Mouse (Mus musculus) hindbrain, embryonic 10.5 days (tissue): ENCODE measurements around the gene Dock6. TPM values are rescaled to one million over a fixed set of nuclear protein-coding genes. Genes with fewer than 3 reads are reported as not detected.

Source experiments
- DNase-seq: peaks from one replicate; pipeline ENCODE4 v3.0.0-alpha.2; 2017; ENCODE audit warnings: low spot score
- H3K27ac ChIP-seq: fragments of 300-500 bp; sonication (generic); 2 replicates; pipeline ENCODE4 v1.5.1; 2016; ENCODE audit warnings: mild to moderate bottlenecking, moderate library complexity
- H3K27me3 ChIP-seq: fragments of 300-500 bp; sonication (generic); 2 replicates; pipeline ENCODE4 v1.6.1; 2016; ENCODE audit warnings: mild to moderate bottlenecking; ENCODE audit not compliant: poor library complexity, insufficient read depth, severe bottlenecking
- H3K36me3 ChIP-seq: fragments of 300-500 bp; sonication (generic); 2 replicates; pipeline ENCODE4 v1.6.1; 2016; ENCODE audit warnings: mild to moderate bottlenecking, moderate library complexity
- H3K4me1 ChIP-seq: fragments of 300-500 bp; sonication (generic); replicated peaks from 2 replicates; pipeline ENCODE4 v1.6.1; 2016; ENCODE audit warnings: mild to moderate bottlenecking
- H3K4me3 ChIP-seq: fragments of 300-500 bp; sonication (generic); 2 replicates; pipeline ENCODE4 v1.5.1; 2016; ENCODE audit warnings: mild to moderate bottlenecking, moderate library complexity
- H3K9me3 ChIP-seq: fragments of 300-500 bp; sonication (generic); 2 replicates; pipeline ENCODE4 v1.6.1; 2016; ENCODE audit warnings: mild to moderate bottlenecking, moderate library complexity
- WGBS: fragments of 180-500 bp; shearing (Covaris S2); methylation state at CpG from one replicate; pipeline ENCODE4 v1.1.7; 2016; 5-methylcytosine and 5-hydroxymethylcytosine counted together
- polyA plus RNA-seq: library from polyadenylated mRNA; unstranded; fragments of >200 nt; fragmentation: Nextera tagmentation; extraction: Ambion mirVana; gene quantifications from 2 replicates; pipeline ENCODE4 v1.2.1, GENCODE M21; 2016

Dock6 gene
- polyA plus RNA-seq, 1 experiment from 2014 or later, result 24.1 TPM

DNA sequence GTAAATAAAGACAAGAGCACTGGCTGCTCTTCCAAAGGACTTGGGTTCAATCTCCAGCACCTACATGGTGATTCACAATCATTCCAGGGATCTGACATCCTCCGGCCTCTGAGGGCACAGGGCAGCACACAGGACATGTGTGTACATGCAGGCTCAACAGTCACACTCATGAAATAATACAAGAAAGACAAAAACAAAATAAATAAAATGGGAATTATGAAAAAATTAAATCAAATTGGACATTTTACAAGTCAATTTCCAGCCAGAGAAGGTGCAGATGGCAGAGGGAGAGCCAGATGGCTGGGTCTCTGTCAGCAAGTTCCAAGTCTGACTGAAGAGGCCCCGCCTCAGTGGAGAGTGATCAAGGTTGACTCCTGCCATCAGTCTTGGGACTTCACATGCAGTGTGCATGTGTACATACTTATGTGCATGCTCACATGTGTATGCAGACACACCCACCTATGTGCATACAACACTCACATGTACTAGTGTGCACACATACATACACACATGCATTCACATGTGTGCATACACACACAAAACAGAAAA, 33.2 kb downstream of the Dock6 start:
- H3K4me1 ChIP-seq, result peaks cover 8% of the 10 kb centered on the region
- no peak overlapping the region for H3K27ac ChIP-seq
- no peak overlapping the region for H3K4me3 ChIP-seq
- H3K27me3 ChIP-seq, result no peaks in the 10 kb centered on the region
- H3K36me3 ChIP-seq, result peaks cover 43% of the 10 kb centered on the region
- WGBS, result 94% methylated on average over 2 of the region's 2 CpGs
- DNase-seq, result no peak
- no peaks in the 10 kb centered on the region for H3K9me3 ChIP-seq

DNA sequence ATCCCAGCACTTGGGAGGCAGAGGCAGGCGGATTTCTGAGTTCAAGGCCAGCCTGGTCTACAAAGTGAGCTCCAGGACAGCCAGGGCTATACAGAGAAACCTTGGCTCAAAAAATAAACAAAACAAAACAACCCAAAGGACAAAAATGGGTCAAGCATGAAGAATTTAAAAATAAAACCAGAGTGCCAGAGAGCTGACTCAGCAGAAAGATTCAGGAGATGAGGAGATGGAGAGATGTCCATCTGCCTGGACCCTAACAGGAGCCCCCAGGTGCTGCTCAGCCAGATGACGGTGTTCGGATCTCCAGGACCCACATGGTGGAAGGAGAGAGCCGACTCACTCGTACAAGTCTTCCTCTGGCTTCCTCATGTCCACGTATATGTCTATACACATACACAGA, 33.9 kb downstream of the Dock6 start:
- Histone ChIP-seq H3K9me3 (no peaks in the 10 kb centered on the region), H3K27ac (no peak overlapping the region), H3K27me3 (no peaks in the 10 kb centered on the region), H3K36me3 (peaks cover 50% of the 10 kb centered on the region), H3K4me1 (peaks cover 8% of the 10 kb centered on the region), H3K4me3 (no peak overlapping the region)
- 93% methylated on average over 6 of the region's 6 CpGs for WGBS
- no peak for DNase-seq

DNA sequence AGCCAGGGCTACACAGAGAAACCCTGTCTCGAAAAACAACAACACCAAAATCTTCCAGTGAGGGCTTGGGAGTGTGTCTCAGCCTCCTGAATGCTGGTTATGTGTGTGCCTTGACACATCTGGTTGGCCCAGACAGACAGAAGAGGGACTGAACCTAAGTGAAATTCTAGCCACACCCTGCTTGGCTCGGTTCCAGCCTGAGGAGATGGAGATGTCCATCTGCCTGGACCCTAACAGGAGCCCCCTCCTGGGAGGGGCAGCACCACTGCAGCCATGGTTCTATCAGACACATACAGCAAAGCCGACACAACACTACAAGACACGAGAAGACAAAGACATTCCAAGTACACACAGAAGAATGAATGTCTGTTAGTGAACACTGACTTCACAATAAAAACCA, 34.3 kb downstream of the Dock6 start:
- 84% methylated on average over 4 of the region's 4 CpGs for WGBS
- H3K4me1 ChIP-seq, result peaks cover 8% of the 10 kb centered on the region
- no peaks in the 10 kb centered on the region for H3K9me3 ChIP-seq
- no peak overlapping the region for H3K27ac ChIP-seq
- peaks cover 54% of the 10 kb centered on the region for H3K36me3 ChIP-seq
- no peak for DNase-seq
- H3K27me3 ChIP-seq, result no peaks in the 10 kb centered on the region
- H3K4me3 ChIP-seq, result no peak overlapping the region

DNA sequence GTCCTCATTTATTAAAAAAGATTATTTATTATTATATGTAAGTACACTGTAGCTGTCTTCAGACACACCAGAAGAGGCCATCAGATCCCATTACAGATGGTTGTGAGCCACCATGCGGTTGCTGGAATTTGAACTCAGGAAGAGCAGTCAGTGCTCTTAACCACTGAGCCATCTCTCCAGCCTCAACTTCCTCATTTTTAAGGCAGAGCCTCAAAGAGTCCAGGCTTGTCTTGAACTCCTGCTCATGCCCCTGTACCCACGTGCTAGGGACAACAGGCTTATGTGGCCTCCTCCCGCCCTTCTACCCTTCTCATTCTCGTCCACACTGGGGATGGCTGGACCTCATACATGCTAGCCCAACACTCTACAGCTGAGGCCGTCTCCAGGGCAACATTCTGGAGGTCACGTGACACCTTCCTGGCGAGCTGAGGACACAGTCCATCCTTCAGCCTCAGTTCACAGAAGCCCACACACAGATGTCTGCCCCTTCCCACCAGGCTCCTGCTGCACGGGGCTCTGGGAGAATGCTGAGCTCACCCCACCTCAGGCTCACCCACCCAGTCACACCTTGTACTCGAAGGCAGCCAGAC, 35.6 kb downstream of the Dock6 start:
- no peak for DNase-seq
- peaks cover 8% of the 10 kb centered on the region for H3K4me1 ChIP-seq
- no peaks in the 10 kb centered on the region for H3K9me3 ChIP-seq
- H3K36me3 ChIP-seq, result peaks cover 61% of the 10 kb centered on the region
- WGBS, result 74% methylated on average over 9 of the region's 9 CpGs
- no peak overlapping the region for H3K4me3 ChIP-seq
- H3K27me3 ChIP-seq, result no peaks in the 10 kb centered on the region
- no peak overlapping the region for H3K27ac ChIP-seq

DNA sequence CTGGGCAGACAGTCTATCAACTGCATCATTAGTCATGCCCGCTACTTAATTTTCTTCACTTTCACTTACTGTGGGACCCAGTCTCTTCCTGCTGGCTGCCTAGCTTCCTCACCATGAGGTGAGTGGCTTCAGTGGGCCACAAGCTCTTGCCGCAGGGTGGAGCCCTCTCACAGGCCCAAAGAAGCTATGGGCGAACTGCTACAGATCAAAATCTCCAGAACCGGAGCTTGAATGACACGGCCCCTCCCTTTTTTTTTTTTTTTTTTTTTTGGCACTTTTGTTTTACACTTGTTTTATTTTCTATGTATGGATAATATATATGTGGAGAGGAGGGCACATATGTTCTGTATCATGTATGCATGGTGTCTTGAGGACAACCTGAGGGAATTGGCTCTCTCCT, 41.3 kb downstream of the Dock6 start:
- Histone ChIP-seq H3K4me1 (no peaks in the 10 kb centered on the region), H3K36me3 (peaks cover 43% of the 10 kb centered on the region)
- 92% methylated on average over 5 of the region's 5 CpGs for WGBS

DNA sequence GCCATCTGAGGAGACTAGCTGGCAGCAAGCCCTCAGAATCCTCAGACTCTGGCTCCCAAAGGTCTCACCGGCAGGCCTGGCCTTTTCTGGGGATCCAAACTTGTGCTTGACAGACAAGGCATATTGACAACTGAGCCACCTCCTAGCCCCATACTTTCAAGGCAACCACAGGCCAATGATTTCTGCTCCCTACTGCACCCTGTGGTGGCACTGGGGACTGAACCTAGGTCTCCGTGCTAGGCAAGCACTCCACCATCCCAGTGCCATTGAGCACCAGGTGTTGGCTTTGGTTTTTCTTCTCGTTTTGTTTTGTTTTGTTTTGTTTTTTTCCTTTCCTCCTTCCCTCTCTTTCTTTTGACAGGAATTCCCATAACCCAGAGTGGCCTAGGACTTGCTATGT, 43.9 kb downstream of the Dock6 start:
- Histone ChIP-seq H3K4me3 (no peak overlapping the region), H3K27ac (no peak overlapping the region), H3K27me3 (no peaks in the 10 kb centered on the region), H3K9me3 (no peaks in the 10 kb centered on the region), H3K4me1 (peaks cover 7% of the 10 kb centered on the region), H3K36me3 (peaks cover 19% of the 10 kb centered on the region)
- 61% methylated on average over 3 of the region's 3 CpGs for WGBS
- DNase-seq, result no peak

More for the DNA sequence above, 41.3 kb downstream of the Dock6 start:
- no peak for DNase-seq
- no peaks in the 10 kb centered on the region for H3K9me3 ChIP-seq
- no peak overlapping the region for H3K27ac ChIP-seq
- H3K4me3 ChIP-seq, result no peak overlapping the region
- H3K27me3 ChIP-seq, result no peaks in the 10 kb centered on the region

DNA sequence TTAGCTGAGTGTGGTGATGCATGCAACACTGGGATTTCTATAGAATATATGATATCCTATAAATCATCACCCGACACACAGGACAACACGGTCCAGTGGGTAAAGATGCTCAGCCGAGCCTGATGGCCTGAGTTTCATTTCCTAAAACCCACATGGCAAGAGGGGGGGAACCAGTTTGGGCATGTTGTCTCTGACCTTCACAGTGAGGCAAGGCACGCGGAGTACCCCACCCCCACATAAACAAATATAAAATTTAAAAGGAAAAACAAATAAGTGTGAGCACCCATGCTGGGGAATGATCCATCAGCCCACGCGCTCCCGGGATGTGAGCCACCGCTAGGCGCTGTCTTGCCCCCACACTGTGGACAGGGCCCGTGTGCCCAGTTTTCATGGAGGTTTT, 45.5 kb downstream of the Dock6 start:
- 89% methylated on average over 11 of the region's 11 CpGs for WGBS
- no peaks in the 10 kb centered on the region for H3K9me3 ChIP-seq
- H3K4me1 ChIP-seq, result peaks cover 7% of the 10 kb centered on the region
- no peaks in the 10 kb centered on the region for H3K27me3 ChIP-seq
- no peak overlapping the region for H3K4me3 ChIP-seq
- no peak for DNase-seq
- no peak overlapping the region for H3K27ac ChIP-seq
- peaks cover 14% of the 10 kb centered on the region for H3K36me3 ChIP-seq

DNA sequence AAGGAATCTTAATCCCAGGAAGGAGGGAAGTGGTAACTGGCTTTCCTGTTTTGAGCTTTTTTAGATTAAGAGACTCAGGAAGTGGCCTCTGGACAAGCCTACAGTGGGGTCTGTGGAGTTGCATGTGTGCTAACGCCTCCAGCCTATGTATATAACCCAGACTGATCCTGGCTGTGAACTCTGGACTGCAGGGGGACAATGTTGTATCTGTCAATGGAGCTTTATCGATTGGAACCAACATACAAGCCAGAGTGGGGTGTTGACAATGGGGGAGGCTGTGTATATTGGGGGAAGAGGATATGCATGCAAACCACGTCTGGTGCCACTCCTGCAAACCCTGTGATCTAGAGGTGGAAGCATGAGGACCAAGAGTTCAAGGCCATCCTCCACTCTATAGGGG, 46.1 kb downstream of the Dock6 start:
- Histone ChIP-seq H3K9me3 (no peaks in the 10 kb centered on the region), H3K27ac (no peak overlapping the region), H3K27me3 (no peaks in the 10 kb centered on the region), H3K4me1 (peaks cover 7% of the 10 kb centered on the region), H3K4me3 (no peak overlapping the region), H3K36me3 (peaks cover 12% of the 10 kb centered on the region)
- no peak for DNase-seq
- 80% methylated on average over 3 of the region's 3 CpGs for WGBS

DNA sequence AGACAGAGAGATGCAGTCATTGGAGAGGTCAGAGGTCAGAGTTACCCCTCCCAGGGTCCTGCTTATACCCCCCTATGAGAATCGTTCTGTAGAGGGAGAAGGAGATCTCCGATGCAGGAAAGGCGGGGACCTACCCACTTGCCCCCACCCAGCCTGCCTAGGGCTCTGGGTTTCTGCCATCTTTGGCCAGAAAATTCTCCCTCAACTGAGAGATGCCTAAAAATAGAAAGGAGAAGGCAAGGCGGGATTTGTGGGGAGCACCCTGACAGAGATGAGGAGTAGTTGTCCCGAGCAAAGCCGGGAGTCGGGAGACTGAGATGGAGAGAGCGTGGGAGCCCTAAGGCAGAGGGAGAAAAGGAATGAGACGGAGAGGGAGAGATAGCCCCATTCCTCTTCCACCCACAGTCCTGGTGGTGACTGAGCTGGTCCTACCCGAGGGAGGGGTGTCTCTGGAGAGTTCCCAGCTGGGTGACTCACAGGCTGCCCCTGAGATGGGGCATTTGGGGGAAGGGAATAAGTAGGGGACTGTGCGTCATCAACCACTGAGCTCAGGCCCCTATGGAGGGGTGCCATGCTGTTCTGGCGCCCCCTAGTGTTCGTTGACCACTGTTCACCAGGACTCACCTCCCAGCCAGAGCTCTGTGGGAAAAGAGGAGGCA, 48.3 kb downstream of the Dock6 start:
- peak overlapping the region; percentile 1; the same call in 1 of the 2 replicates for H3K27ac ChIP-seq
- WGBS, result 46% methylated on average over 13 of the region's 13 CpGs

DNA sequence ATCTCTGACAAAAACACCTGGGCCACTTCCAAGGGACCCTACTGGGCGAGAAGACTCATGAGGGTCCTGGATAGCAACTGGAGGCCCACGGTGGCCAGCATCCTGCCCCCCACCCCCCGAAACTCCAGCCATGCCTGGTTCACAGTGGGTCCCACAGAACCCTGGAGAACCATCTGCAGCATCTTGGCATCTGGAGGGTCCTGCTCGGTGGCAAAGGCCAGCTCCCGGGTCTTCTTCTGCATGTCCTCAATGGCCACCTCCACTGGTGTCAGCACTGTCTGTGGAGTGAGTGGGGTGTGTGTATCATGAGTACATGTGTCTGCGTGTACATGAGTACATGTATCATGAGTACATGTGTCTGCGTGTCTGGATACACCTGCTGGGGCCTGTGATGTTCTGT, 50.8 kb downstream of the Dock6 start:
- no peak overlapping the region for H3K27ac ChIP-seq
- DNase-seq, result no peak
- H3K36me3 ChIP-seq, result peaks cover 17% of the 10 kb centered on the region
- H3K27me3 ChIP-seq, result no peaks in the 10 kb centered on the region
- H3K9me3 ChIP-seq, result 0 out of 2 replicates have a peak, but pooled peaks cover 2% of the 10 kb centered on the region
- peaks cover 32% of the 10 kb centered on the region for H3K4me1 ChIP-seq
- 91% methylated on average over 7 of the region's 7 CpGs for WGBS
- no peak overlapping the region for H3K4me3 ChIP-seq

More for the DNA sequence above, 48.3 kb downstream of the Dock6 start:
- Histone ChIP-seq H3K36me3 (peaks cover 17% of the 10 kb centered on the region), H3K27me3 (no peaks in the 10 kb centered on the region), H3K4me3 (0 out of 2 replicates have a peak overlapping the region, but pooled peaks have one; percentile 9), H3K4me1 (peaks cover 7% of the 10 kb centered on the region), H3K9me3 (no peaks in the 10 kb centered on the region)
- peak; percentile 78 for DNase-seq

DNA sequence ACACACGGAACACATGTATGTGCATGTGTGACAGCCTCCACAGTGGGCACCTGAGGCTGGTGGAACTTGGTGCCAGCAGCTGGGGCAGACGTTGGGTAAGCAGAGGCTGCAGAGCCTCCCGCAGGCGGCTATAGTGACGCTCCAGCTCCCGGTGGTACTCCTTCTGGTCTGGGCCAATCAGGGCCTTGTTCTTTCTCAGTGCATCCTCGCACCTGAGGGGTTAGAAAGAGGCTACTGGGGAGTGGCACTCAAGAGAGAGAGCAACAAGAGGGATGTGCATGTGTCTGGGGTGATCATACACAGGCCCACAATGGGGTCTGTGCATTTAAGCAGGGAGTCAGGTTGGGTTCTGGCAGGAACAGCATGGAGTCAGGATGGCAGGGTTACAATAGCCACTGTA, 51.3 kb downstream of the Dock6 start:
- DNase-seq, result no peak
- WGBS, result 75% methylated on average over 7 of the region's 7 CpGs

DNA sequence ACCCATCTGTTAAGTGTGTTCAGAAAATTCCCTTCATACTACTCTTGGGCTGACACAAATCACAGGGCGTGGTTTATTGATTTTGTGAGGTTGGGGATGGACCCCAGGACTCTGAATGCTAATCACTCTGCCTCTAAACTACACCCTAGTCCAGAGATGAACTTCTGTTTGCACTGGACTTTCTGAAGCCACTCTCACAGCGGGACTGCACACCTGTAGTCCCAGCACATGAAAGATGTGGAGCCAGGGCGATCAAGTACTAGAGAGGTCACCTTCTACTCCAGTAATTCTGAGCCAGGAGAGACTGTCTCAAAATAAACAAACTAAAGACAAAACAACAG, 53.5 kb downstream of the Dock6 start:
- Histone ChIP-seq H3K36me3 (peaks cover 38% of the 10 kb centered on the region), H3K27ac (peak overlapping the region; percentile 92), H3K4me1 (peaks cover 43% of the 10 kb centered on the region), H3K4me3 (peak overlapping the region; percentile 83), H3K9me3 (0 out of 2 replicates have a peak, but pooled peaks cover 2% of the 10 kb centered on the region), H3K27me3 (no peaks in the 10 kb centered on the region)
- DNase-seq, result no peak
- WGBS, result 52% methylated on average over 3 of the region's 3 CpGs

More for the DNA sequence above, 51.3 kb downstream of the Dock6 start:
- Histone ChIP-seq H3K27ac (no peak overlapping the region), H3K36me3 (peaks cover 19% of the 10 kb centered on the region), H3K27me3 (no peaks in the 10 kb centered on the region), H3K4me3 (no peak overlapping the region), H3K9me3 (0 out of 2 replicates have a peak, but pooled peaks cover 2% of the 10 kb centered on the region), H3K4me1 (peaks cover 37% of the 10 kb centered on the region)

DNA sequence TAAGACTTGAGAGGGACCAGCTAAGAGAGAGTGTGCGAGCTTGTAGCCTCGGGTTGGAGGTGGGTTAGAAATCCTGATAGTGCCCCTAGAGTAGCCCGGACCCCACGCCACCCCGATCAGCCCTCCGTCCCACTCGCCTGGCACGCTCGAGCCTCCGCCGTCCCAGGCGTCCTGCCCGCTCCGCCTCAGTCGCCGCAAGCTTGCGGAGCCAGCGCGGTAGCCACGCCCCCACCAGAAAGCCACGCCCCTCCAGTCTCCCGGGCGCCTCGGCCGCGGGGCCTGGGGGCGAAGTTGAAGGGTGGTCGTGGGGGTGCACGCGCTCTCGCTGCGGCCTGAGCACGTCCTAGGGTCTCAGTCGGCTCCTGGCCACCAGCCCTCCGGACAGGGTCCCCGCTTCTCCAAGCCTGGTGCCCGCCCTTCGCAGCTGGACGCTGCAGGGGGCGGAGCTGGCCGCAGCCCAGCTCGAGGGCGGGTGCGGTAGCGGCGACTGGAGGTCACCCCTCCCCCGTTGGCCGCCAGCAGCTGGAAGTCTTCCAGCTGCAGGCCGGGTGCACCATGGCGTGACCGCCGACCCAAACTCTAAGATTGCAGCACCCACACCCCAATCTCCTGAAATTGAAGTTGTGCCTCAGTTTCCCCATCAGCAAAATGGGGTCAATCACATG, 54.0 kb downstream of the Dock6 start, which contains the start of gene Kank2:
Kank2 (minus strand) TSS at position 400 of the 665 bp plus-strand sequence.
- H3K27ac ChIP-seq, result peak within 1 kb of the TSS; percentile 92
- H3K36me3 ChIP-seq, result peaks cover 43% of the 10 kb centered on the region
- H3K27me3 ChIP-seq, result no peaks in the 10 kb centered on the region
- 0 out of 2 replicates have a peak, but pooled peaks cover 2% of the 10 kb centered on the region for H3K9me3 ChIP-seq
- DNase-seq, result peak; percentile 89
- WGBS, result under 1% methylated on average over 52 of the region's 52 CpGs
- peaks cover 42% of the 10 kb centered on the region for H3K4me1 ChIP-seq
- H3K4me3 ChIP-seq, result peak within 1 kb of the TSS; percentile 83
